Mouse (Mus musculus) hindbrain, embryonic 11.5 days (tissue): ENCODE data around the gene Crhr1. TPM values are rescaled to one million over a fixed set of nuclear protein-coding genes. Genes with fewer than 3 reads are reported as not detected.

ENCODE experiments used
- ATAC-seq: fragments of 200-750 bp; cut with Nextera tagmentation; 2 replicates; pipeline ENCODE4 v1.8.0; 2017; ENCODE audit warnings: mild to moderate bottlenecking, moderate TSS enrichment, moderate library complexity; ENCODE audit not compliant: low FRiP score
- DNase-seq: peaks from one replicate; pipeline ENCODE4 v3.0.0-alpha.2; 2015; ENCODE audit warnings: low spot score
- H3K27ac ChIP-seq: fragments of 300-500 bp; sonication (generic); 2 replicates; pipeline ENCODE4 v1.5.1; 2014; ENCODE audit warnings: mild to moderate bottlenecking, low read depth, low read length
- H3K27me3 ChIP-seq: fragments of 300-500 bp; sonication (generic); 2 replicates; pipeline ENCODE4 v1.6.1; 2014; ENCODE audit warnings: mild to moderate bottlenecking, low read length, moderate library complexity, mixed read lengths; ENCODE audit not compliant: control insufficient read depth, insufficient read depth
- H3K36me3 ChIP-seq: fragments of 300-500 bp; sonication (generic); 2 replicates; pipeline ENCODE4 v1.6.1; 2014; ENCODE audit warnings: mild to moderate bottlenecking, low read length, moderate library complexity, mixed read lengths; ENCODE audit not compliant: control insufficient read depth, insufficient read depth
- H3K4me1 ChIP-seq: fragments of 300-500 bp; sonication (generic); replicated peaks from 2 replicates; pipeline ENCODE4 v1.6.1; 2014; ENCODE audit warnings: low read length, mixed read lengths; ENCODE audit not compliant: control insufficient read depth, insufficient read depth
- H3K4me2 ChIP-seq: fragments of 300-500 bp; sonication (generic); replicated peaks from 2 replicates; pipeline ENCODE4 v1.6.1; 2014; ENCODE audit warnings: mild to moderate bottlenecking, low read depth, low read length
- H3K4me3 ChIP-seq: fragments of 300-500 bp; sonication (generic); 2 replicates; pipeline ENCODE4 v1.5.1; 2014; ENCODE audit warnings: low read depth, low read length
- H3K9ac ChIP-seq: fragments of 300-500 bp; sonication (generic); 2 replicates; pipeline ENCODE4 v1.6.1; 2014; ENCODE audit warnings: low read depth, low read length
- H3K9me3 ChIP-seq: fragments of 300-500 bp; sonication (generic); 2 replicates; pipeline ENCODE4 v1.6.1; 2016; ENCODE audit warnings: low read length; ENCODE audit not compliant: control insufficient read depth
- WGBS: fragments of 180-500 bp; shearing (Covaris S2); extraction: QIAGEN DNeasy Blood & Tissue Kit; methylation state at CpG from one replicate; pipeline ENCODE4 v1.1.7; 2014; 5-methylcytosine and 5-hydroxymethylcytosine counted together
- polyA plus RNA-seq: library from polyadenylated mRNA; unstranded; fragments of >200 nt; fragmentation: Nextera tagmentation; extraction: Ambion mirVana; gene quantifications from 2 replicates; pipeline ENCODE4 v1.2.1, GENCODE M21; 2014

The Crhr1 gene
- polyA plus RNA-seq, 1 experiment from 2014 or later: 1.1 TPM

GRCm38 (mm10) chr11:104124582-104124981 is 8.1 kb upstream of the Crhr1 start:
- no peak for DNase-seq
- 83% methylated on average over 3 of the region's 3 CpGs for WGBS
- H3K9me3 ChIP-seq: no peaks in the 10 kb centered on the region
- no peak overlapping the region for H3K4me3 ChIP-seq
- no peaks in the 10 kb centered on the region for H3K27me3 ChIP-seq
- no peaks in the 10 kb centered on the region for H3K36me3 ChIP-seq
- no peak overlapping the region for H3K27ac ChIP-seq
- no peaks in the 10 kb centered on the region for H3K4me1 ChIP-seq
- H3K9ac ChIP-seq: no peak overlapping the region
- H3K4me2 ChIP-seq: no peak overlapping the region
- ATAC-seq: no peak

GRCm38 (mm10) chr11:104129466-104129865 is 3.2 kb upstream of the Crhr1 start:
- ATAC-seq (no peak), DNase-seq (no peak)
- Histone ChIP-seq H3K4me2 (no peak overlapping the region), H3K4me3 (no peak overlapping the region), H3K27ac (no peak overlapping the region), H3K4me1 (peaks cover 10% of the 10 kb centered on the region), H3K9ac (no peak overlapping the region), H3K36me3 (no peaks in the 10 kb centered on the region), H3K27me3 (peaks cover 38% of the 10 kb centered on the region), H3K9me3 (no peaks in the 10 kb centered on the region)
- 86% methylated on average over 5 of the region's 5 CpGs for WGBS

- WGBS: 77% methylated on average over 15 of the region's 15 CpGs
- H3K27me3 ChIP-seq: peaks cover 51% of the 10 kb centered on the region
- no peak overlapping the region; the same call in 1 of the 2 replicates for H3K4me2 ChIP-seq
- H3K36me3 ChIP-seq: no peaks in the 10 kb centered on the region
- no peak for ATAC-seq
- no peak overlapping the region for H3K9ac ChIP-seq
- H3K4me1 ChIP-seq: peaks cover 10% of the 10 kb centered on the region
- H3K27ac ChIP-seq: no peak overlapping the region
- H3K4me3 ChIP-seq: no peak overlapping the region
- H3K9me3 ChIP-seq: no peaks in the 10 kb centered on the region
- no peak for DNase-seq
Measured at GRCm38 (mm10) chr11:104130721-104131647, 1.7 kb upstream of the Crhr1 start.

DNA sequence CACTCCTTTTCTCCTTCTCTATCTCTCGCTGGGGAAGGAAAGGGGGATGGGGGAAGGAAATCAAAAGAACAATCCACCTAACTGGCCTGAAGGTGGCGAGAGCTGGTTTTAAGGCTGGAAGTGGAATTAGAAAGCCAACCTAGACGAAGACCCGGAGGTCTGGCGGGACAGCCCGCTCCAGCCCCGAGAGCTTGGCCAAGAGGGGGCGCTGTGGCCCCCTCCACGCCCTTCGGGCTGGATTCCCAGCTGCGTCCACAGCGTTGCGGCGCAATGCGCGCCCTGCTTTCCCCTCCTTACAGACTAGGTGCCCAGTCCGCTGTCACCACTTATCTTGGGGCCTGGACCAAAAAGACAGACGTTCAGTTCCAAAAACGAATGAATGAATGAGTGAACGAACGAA is 899 bp upstream of the Crhr1 start:
- 0% methylated on average over 21 of the region's 21 CpGs for WGBS
- peak overlapping the region; percentile 71; the same call in 1 of the 2 replicates for H3K9ac ChIP-seq
- H3K4me2 ChIP-seq: peak overlapping the region; percentile 99

GRCm38 (mm10) chr11:104133442-104133983 is 858 bp downstream of the Crhr1 start:
- DNase-seq: peak; percentile 59
- Histone ChIP-seq H3K9me3 (no peaks in the 10 kb centered on the region), H3K4me2 (peak overlapping the region; percentile 99), H3K27me3 (peaks cover 53% of the 10 kb centered on the region), H3K4me1 (peaks cover 10% of the 10 kb centered on the region), H3K27ac (no peak overlapping the region), H3K9ac (peak overlapping the region; percentile 71), H3K36me3 (no peaks in the 10 kb centered on the region), H3K4me3 (peak overlapping the region; percentile 54)
- ATAC-seq: no peak
- WGBS: under 1% methylated on average over 47 of the region's 47 CpGs

More for the DNA sequence above, 899 bp upstream of the Crhr1 start:
- Histone ChIP-seq H3K4me3 (peak overlapping the region; percentile 54), H3K36me3 (no peaks in the 10 kb centered on the region), H3K9me3 (no peaks in the 10 kb centered on the region), H3K27ac (no peak overlapping the region), H3K27me3 (peaks cover 53% of the 10 kb centered on the region), H3K4me1 (peaks cover 10% of the 10 kb centered on the region)
- peak; percentile 67 for ATAC-seq
- DNase-seq: peak; percentile 86

DNA sequence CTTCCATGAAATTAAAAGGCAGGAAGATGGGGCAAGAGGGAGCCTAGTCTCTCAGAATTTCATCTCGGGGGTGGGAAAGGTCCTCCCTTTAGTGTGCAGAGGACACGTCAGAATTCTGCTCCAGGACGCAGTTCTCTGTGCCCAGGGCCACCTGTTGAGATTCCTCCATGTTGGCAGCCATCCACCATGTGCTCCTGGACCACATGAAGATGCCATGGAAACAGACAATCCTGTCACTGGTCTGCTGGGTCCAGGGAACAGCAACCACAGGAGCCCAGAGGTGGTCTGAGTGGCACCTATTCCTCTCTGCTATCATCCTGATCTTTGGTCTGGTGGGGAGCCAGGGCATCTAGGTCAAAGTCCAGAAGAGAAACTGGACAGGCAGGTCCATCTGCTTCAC is 6.3 kb downstream of the Crhr1 start:
- no peak for DNase-seq
- Histone ChIP-seq H3K4me3 (no peak overlapping the region), H3K9ac (no peak overlapping the region), H3K9me3 (no peaks in the 10 kb centered on the region), H3K4me2 (no peak overlapping the region), H3K27ac (no peak overlapping the region), H3K27me3 (peaks cover 20% of the 10 kb centered on the region), H3K36me3 (no peaks in the 10 kb centered on the region), H3K4me1 (no peaks in the 10 kb centered on the region)
- WGBS: 69% methylated on average over 3 of the region's 3 CpGs
- no peak for ATAC-seq

- no peak overlapping the region for H3K4me3 ChIP-seq
- no peak overlapping the region for H3K4me2 ChIP-seq
- H3K27ac ChIP-seq: no peak overlapping the region
- WGBS: 88% methylated on average over 1 of the region's 1 CpGs
- DNase-seq (no peak), ATAC-seq (no peak)
- H3K9me3 ChIP-seq: no peaks in the 10 kb centered on the region
- H3K27me3 ChIP-seq: no peaks in the 10 kb centered on the region
- no peaks in the 10 kb centered on the region for H3K4me1 ChIP-seq
- no peaks in the 10 kb centered on the region for H3K36me3 ChIP-seq
- no peak overlapping the region for H3K9ac ChIP-seq
Measured at GRCm38 (mm10) chr11:104144930-104145329, 12.3 kb downstream of the Crhr1 start.

DNA sequence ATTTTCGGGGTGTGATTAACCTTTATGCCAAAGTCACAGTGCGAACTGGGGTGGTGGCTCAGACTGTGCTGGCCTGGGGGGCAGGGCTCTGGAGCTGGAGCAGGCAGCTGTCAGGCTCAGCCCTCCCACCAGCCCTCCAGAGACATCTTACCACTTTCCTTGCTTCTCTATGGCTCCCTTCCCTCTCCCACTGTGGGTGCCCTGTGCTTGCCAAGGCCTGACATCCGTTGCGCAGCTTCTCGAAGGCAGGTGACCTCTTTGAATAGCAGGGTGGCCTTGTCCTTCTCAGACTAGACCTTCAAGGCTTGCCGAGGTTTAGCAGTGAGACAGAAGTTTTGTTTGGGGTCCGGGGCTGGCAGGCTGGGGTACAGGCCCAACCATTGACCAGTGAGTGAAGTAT is 16.1 kb downstream of the Crhr1 start:
- Histone ChIP-seq H3K4me1 (no peaks in the 10 kb centered on the region; the same call in 1 of the 2 replicates), H3K27ac (no peak overlapping the region), H3K27me3 (no peaks in the 10 kb centered on the region), H3K4me3 (no peak overlapping the region), H3K9me3 (no peaks in the 10 kb centered on the region), H3K36me3 (no peaks in the 10 kb centered on the region), H3K9ac (no peak overlapping the region), H3K4me2 (no peak overlapping the region)
- DNase-seq: no peak
- 71% methylated on average over 7 of the region's 7 CpGs for WGBS
- no peak for ATAC-seq
